Mouse (Mus musculus): ENCODE measurements around the gene Ssxb3. TPM values are rescaled to one million over a fixed set of nuclear protein-coding genes. Genes with fewer than 3 reads are reported as not detected.
"Not testable (repeated sequence)": the region's sequence is repeated elsewhere in the genome, so short reads cannot be mapped to it uniquely, and the experiment has no call there.

Gene Ssxb3
- not detected in 2 replicates for polyA plus RNA-seq (2012; rRNA removed)

DNA sequence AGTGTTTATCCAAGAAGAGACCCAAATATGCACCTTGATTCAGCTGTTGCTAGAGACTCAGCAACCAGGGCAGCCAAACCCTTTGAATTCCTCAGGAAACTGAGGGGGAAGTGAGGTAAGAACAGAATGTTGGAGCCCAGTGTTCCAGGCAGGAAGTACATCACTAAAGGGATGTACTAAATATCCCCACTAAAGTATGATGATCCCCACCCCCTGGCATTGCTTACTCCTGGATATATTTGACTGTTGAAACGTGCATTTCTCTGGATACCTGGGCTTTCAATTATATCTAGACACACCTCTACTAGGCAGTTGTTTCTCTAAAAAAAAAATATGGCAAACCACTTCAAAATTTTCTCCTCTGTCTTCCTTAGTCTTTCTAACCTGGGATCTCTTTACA lies at the start of gene Ssxb3:
Gene Ssxb3 (minus strand): TSS at position 101 of the 400 bp plus-strand sequence.
- 32% methylated on average over 1 of the region's 1 CpGs for WGBS
- H3K36me3 ChIP-seq (ENCODE audit: control insufficient read depth, insufficient read depth, low read length); H3K4me1 ChIP-seq (replicated peaks; ENCODE audit: control insufficient read depth, insufficient read depth, low read length); H3K27ac ChIP-seq (ENCODE audit: control insufficient read depth, insufficient read depth, low read length); DNase-seq; H3K27me3 ChIP-seq (ENCODE audit: control insufficient read depth, insufficient read depth, low read length); H3K4me3 ChIP-seq (ENCODE audit: control insufficient read depth, insufficient read depth, low read length): not testable (repeated sequence)

- not testable (repeated sequence) for H3K27me3 ChIP-seq (ENCODE audit: control insufficient read depth, insufficient read depth, low read length); DNase-seq; H3K36me3 ChIP-seq (ENCODE audit: control insufficient read depth, insufficient read depth, low read length); H3K27ac ChIP-seq (ENCODE audit: control insufficient read depth, insufficient read depth, low read length); H3K4me3 ChIP-seq (ENCODE audit: control insufficient read depth, insufficient read depth, low read length); H3K4me1 ChIP-seq (replicated peaks; ENCODE audit: control insufficient read depth, insufficient read depth, low read length)
- WGBS: 67% methylated on average over 4 of the region's 4 CpGs
Measured at GRCm38 (mm10) chrX:8548155-8548554, 43.5 kb downstream of the Ssxb3 start, which contains the start of gene Ssxb6. Ssxb6 (minus strand) TSS chrX:8548255.

Other genes with a start within 250 kb of the Ssxb3 start
- not detected in 2 replicates for gene Ssxb9, start 224.8 kb downstream of the Ssxb3 start, polyA plus RNA-seq (2012; rRNA removed)
- not detected in 2 replicates for gene Ssxb1, start 178.5 kb downstream of the Ssxb3 start, polyA plus RNA-seq (2012; rRNA removed)
- gene Ssxb2, start 130.1 kb downstream of the Ssxb3 start, polyA plus RNA-seq (2012; rRNA removed): not detected in 2 replicates
- not detected in 2 replicates for gene Gm14459, start 66.9 kb downstream of the Ssxb3 start, polyA plus RNA-seq (2012; rRNA removed)
- not detected in 2 replicates for gene Ssxb6, start 43.6 kb downstream of the Ssxb3 start, polyA plus RNA-seq (2012; rRNA removed)
- gene Ssxb8, start 99.0 kb upstream of the Ssxb3 start, polyA plus RNA-seq (2012; rRNA removed): not detected in 2 replicates
- not detected in 2 replicates for gene Ssx9, start 156.6 kb upstream of the Ssxb3 start, polyA plus RNA-seq (2012; rRNA removed)
- gene Ssxb5, start 211.9 kb upstream of the Ssxb3 start, polyA plus RNA-seq (2012; rRNA removed): not detected in 2 replicates

Data from thymus, adult 2 months (tissue).